Mouse (Mus musculus): ENCODE results near the gene 2810004N23Rik. TPM values are rescaled to one million over a fixed set of nuclear protein-coding genes. Genes with fewer than 3 reads are reported as not detected.

The 2810004N23Rik gene
- polyA plus RNA-seq, 1 experiment, result 15.7 TPM

DNA sequence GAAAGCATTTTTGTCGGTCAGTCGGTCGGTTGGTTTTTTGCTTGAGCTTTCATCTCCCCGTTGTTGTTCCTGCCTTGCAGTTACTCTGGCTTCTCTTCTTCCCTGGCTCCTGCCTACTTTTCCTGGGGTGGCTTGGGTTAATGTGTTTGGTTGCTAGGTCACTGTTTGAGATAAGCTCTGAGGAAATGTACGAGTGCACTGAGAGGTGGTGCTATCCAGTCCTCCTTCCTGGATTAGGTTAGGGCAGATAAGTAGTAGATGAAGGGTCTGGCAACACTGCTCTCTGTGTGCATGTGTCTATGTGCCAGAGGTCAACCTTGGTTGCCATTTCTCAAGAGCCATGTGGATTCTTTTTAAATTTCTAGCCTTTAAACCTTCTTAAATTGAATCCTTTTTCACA, 9.8 kb upstream of the 2810004N23Rik start:
- H3K4me1 ChIP-seq (ENCODE audit: control insufficient read depth, insufficient read depth, low read length), result no peaks in the 10 kb centered on the region; the same call in 1 of the 2 replicates
- WGBS, result 94% methylated on average over 5 of the region's 5 CpGs
- no peak overlapping the region for H3K4me3 ChIP-seq (replicated peaks; ENCODE audit: insufficient read depth, low read depth, low read length)
- H3K27ac ChIP-seq (ENCODE audit: insufficient read depth, low read length), result no peak overlapping the region
- no peak for DNase-seq
- TF ChIP-seq POLR2A (IDR thresholded peaks at IDR 0.05; ENCODE audit: borderline replicate concordance, insufficient read depth, low read length), result no peak
- TF ChIP-seq CTCF (IDR thresholded peaks at IDR 0.05; ENCODE audit: borderline replicate concordance, insufficient read depth, low read depth, low read length), result no peak
- H3K27me3 ChIP-seq (ENCODE audit: control insufficient read depth, insufficient read depth, low read length), result no peaks in the 10 kb centered on the region

DNA sequence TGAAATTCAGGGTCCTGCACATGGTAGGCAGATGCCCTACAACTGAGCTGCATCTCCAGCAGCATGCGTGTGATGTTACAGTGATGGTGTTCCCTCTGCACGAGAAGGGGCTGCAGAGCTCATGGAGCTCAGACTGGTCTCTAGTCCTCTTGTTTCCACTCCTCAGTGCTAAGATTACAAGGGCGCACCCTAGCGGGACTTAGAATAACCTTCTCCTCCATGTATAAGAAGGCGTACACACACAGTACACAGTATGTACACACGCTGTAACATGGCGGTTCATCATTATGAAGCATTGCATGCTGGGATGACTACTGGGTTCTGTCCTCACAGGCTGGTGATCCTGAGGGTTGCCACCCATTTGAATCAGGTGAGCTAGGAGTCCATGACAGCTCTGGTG, 9.2 kb upstream of the 2810004N23Rik start:
- 93% methylated on average over 7 of the region's 7 CpGs for WGBS
- TF ChIP-seq CTCF (IDR thresholded peaks at IDR 0.05; ENCODE audit: borderline replicate concordance, insufficient read depth, low read depth, low read length) (no peak), POLR2A (IDR thresholded peaks at IDR 0.05; ENCODE audit: borderline replicate concordance, insufficient read depth, low read length) (no peak)
- H3K4me1 ChIP-seq (ENCODE audit: control insufficient read depth, insufficient read depth, low read length), result no peaks in the 10 kb centered on the region; the same call in 1 of the 2 replicates
- no peak overlapping the region for H3K4me3 ChIP-seq (replicated peaks; ENCODE audit: insufficient read depth, low read depth, low read length)
- no peak overlapping the region for H3K27ac ChIP-seq (ENCODE audit: insufficient read depth, low read length)
- no peak for DNase-seq
- H3K27me3 ChIP-seq (ENCODE audit: control insufficient read depth, insufficient read depth, low read length), result no peaks in the 10 kb centered on the region

DNA sequence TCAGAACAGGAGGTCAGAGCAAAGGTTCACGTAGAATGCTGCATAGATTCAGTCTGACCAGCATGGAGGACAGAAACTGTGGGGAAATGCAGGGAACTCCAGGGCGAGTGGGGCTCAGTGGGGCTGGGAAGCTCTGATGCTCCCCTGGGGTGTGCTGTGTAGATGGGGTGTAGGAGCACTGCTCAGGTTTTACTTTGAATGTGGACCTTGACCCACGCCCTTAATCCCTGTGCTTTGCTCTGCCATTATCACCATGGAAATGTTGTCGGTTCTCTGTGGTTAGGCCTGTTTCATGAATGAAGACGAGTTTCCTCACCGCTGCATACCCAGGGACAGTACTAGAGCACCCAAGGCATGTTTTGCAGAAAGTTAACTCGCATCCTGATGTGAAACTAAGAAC, 8.6 kb upstream of the 2810004N23Rik start:
- no peak overlapping the region for H3K27ac ChIP-seq (ENCODE audit: insufficient read depth, low read length)
- WGBS, result 91% methylated on average over 7 of the region's 7 CpGs
- DNase-seq, result no peak
- H3K4me1 ChIP-seq (ENCODE audit: control insufficient read depth, insufficient read depth, low read length), result peaks cover under 1% of the 10 kb centered on the region
- TF ChIP-seq CTCF (IDR thresholded peaks at IDR 0.05; ENCODE audit: borderline replicate concordance, insufficient read depth, low read depth, low read length) (no peak), POLR2A (IDR thresholded peaks at IDR 0.05; ENCODE audit: borderline replicate concordance, insufficient read depth, low read length) (no peak)
- no peaks in the 10 kb centered on the region for H3K27me3 ChIP-seq (ENCODE audit: control insufficient read depth, insufficient read depth, low read length)
- H3K4me3 ChIP-seq (replicated peaks; ENCODE audit: insufficient read depth, low read depth, low read length), result no peak overlapping the region

DNA sequence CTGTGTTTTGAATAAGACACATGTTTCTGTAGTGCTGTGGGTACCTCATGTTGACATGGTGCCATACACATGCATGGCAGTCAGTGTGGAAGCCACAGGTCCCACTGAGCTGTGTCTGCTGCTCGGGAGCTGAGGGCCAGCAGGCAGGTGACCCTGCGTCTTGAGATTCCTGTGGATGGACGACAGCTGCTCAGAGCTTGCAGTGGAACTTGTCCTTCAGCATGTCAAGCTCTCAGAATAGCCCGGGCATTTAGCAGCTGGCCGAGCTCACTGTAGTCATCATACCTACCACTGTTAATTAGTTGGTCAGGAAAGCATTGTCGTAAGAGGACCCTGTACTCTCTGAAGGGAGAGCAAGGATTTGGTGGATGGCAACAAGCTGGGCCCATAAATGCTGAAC, 6.8 kb upstream of the 2810004N23Rik start:
- peaks cover 5% of the 10 kb centered on the region for H3K4me1 ChIP-seq (ENCODE audit: control insufficient read depth, insufficient read depth, low read length)
- no peak overlapping the region for H3K4me3 ChIP-seq (replicated peaks; ENCODE audit: insufficient read depth, low read depth, low read length)
- DNase-seq, result no peak
- H3K27me3 ChIP-seq (ENCODE audit: control insufficient read depth, insufficient read depth, low read length), result no peaks in the 10 kb centered on the region
- TF ChIP-seq POLR2A (IDR thresholded peaks at IDR 0.05; ENCODE audit: borderline replicate concordance, insufficient read depth, low read length) (no peak), CTCF (IDR thresholded peaks at IDR 0.05; ENCODE audit: borderline replicate concordance, insufficient read depth, low read depth, low read length) (no peak)
- H3K27ac ChIP-seq (ENCODE audit: insufficient read depth, low read length), result no peak overlapping the region
- 57% methylated on average over 6 of the region's 6 CpGs for WGBS

DNA sequence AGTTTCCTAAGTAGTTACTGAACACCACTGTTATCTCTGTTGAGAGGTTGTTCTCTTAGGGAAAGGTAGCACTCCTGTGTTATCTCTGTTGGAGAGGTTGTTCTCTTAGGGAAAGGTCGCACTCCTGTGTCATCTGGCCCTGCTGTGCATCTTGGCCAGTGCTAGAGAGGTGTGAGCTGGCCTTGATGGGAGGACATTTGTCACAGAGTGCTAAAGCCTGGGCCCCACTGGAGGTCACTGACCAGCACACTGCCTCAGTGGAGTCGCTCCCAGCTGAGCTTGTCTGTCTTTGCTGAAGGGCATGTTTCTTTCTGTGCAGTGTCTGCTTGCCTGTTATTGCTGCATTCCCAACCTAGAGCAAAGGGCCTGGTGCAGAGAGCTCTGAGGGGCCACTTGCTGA, 4.2 kb upstream of the 2810004N23Rik start:
- Histone ChIP-seq H3K4me1 (ENCODE audit: control insufficient read depth, insufficient read depth, low read length) (peaks cover 5% of the 10 kb centered on the region; the same call in 1 of the 2 replicates), H3K27ac (ENCODE audit: insufficient read depth, low read length) (no peak overlapping the region), H3K4me3 (replicated peaks; ENCODE audit: insufficient read depth, low read depth, low read length) (no peak overlapping the region), H3K27me3 (ENCODE audit: control insufficient read depth, insufficient read depth, low read length) (no peaks in the 10 kb centered on the region)
- DNase-seq, result no peak
- WGBS, result 61% methylated on average over 2 of the region's 2 CpGs
- TF ChIP-seq CTCF (IDR thresholded peaks at IDR 0.05; ENCODE audit: borderline replicate concordance, insufficient read depth, low read depth, low read length), result no peak
- TF ChIP-seq POLR2A (IDR thresholded peaks at IDR 0.05; ENCODE audit: borderline replicate concordance, insufficient read depth, low read length), result no peak

DNA sequence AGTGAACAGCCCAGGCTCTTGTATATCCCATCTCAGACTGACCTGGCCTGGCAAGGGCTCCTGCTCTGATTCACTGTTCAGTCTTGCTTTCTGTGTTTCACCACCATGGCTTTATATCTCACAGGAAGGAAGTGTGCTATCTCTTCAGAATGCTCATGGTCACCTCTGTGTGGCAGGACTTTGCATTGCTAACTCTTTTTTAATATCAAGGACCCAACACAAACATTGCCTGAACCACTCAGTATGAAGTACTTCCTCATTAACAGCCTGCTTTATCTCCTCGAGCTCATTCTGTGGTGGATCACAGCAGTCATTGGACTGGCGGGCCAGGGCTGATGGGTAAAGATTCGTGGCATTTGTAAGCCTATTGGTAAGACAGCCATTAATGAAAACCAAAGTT, 3.7 kb upstream of the 2810004N23Rik start:
- H3K4me3 ChIP-seq (replicated peaks; ENCODE audit: insufficient read depth, low read depth, low read length), result no peak overlapping the region
- H3K27ac ChIP-seq (ENCODE audit: insufficient read depth, low read length), result no peak overlapping the region
- no peaks in the 10 kb centered on the region for H3K27me3 ChIP-seq (ENCODE audit: control insufficient read depth, insufficient read depth, low read length)
- peaks cover 5% of the 10 kb centered on the region; the same call in 1 of the 2 replicates for H3K4me1 ChIP-seq (ENCODE audit: control insufficient read depth, insufficient read depth, low read length)
- 79% methylated on average over 3 of the region's 3 CpGs for WGBS
- TF ChIP-seq CTCF (IDR thresholded peaks at IDR 0.05; ENCODE audit: borderline replicate concordance, insufficient read depth, low read depth, low read length) (no peak), POLR2A (IDR thresholded peaks at IDR 0.05; ENCODE audit: borderline replicate concordance, insufficient read depth, low read length) (no peak)
- no peak for DNase-seq

DNA sequence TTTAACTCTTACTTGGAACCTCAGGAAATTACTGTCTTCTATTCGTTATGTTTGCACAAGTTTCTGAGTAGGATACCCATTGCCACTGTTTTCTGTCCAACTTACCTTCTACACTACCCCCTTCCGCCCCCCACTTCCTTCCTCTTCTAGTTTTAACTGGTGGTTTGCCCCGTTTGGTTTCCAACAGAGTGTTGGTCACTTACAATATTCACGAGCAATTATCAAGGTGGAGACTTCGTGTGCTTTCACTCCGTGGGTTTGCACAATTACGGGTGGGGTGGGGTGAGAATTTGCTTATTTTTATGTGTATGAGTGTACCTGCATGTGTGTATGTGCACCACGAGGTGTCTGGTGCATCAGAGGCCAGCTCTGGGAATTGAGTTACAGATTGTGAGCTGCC, 809 bp upstream of the 2810004N23Rik start:
- WGBS, result 13% methylated on average over 8 of the region's 8 CpGs
- peak overlapping the region; percentile 92 for H3K4me3 ChIP-seq (replicated peaks; ENCODE audit: insufficient read depth, low read depth, low read length)
- H3K27me3 ChIP-seq (ENCODE audit: control insufficient read depth, insufficient read depth, low read length), result no peaks in the 10 kb centered on the region
- peaks cover 5% of the 10 kb centered on the region for H3K4me1 ChIP-seq (ENCODE audit: control insufficient read depth, insufficient read depth, low read length)
- no peak overlapping the region for H3K27ac ChIP-seq (ENCODE audit: insufficient read depth, low read length)
- TF ChIP-seq POLR2A (IDR thresholded peaks at IDR 0.05; ENCODE audit: borderline replicate concordance, insufficient read depth, low read length), result no peak
- no peak for TF ChIP-seq CTCF (IDR thresholded peaks at IDR 0.05; ENCODE audit: borderline replicate concordance, insufficient read depth, low read depth, low read length)
- DNase-seq, result no peak

DNA sequence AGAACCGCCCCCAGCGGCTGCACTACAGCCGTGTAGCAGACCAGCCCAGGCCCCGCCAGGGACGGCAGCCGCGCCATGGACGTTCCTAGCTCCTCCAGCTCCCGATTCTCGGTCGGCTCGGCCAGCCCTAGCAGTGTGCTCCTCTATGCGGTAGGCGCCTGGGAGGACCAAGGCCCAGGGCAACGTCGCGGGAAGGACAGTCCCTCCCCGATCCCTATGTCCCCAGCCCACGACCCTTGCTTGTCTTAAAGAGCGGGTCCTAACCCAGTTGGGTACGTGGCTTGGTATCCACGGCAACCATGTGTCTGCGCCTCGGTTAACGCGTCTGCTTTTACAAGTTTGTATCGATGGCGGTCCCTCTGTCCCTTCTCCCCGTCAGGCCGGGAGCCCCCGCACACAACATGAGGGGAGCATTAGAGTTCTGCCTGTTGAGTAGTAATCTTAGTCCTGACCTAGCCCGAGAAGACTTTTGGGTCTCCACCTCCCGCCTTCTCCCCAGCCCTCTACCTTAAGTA, 300 bp upstream of the 2810004N23Rik start:
- peak overlapping the region; percentile 92 for H3K4me3 ChIP-seq (replicated peaks; ENCODE audit: insufficient read depth, low read depth, low read length)
- H3K27me3 ChIP-seq (ENCODE audit: control insufficient read depth, insufficient read depth, low read length), result no peaks in the 10 kb centered on the region
- no peak for TF ChIP-seq POLR2A (IDR thresholded peaks at IDR 0.05; ENCODE audit: borderline replicate concordance, insufficient read depth, low read length)
- no peak for TF ChIP-seq CTCF (IDR thresholded peaks at IDR 0.05; ENCODE audit: borderline replicate concordance, insufficient read depth, low read depth, low read length)
- H3K4me1 ChIP-seq (ENCODE audit: control insufficient read depth, insufficient read depth, low read length), result peaks cover 5% of the 10 kb centered on the region
- DNase-seq, result no peak
- 0% methylated on average over 33 of the region's 33 CpGs for WGBS
- peak overlapping the region; percentile 75 for H3K27ac ChIP-seq (ENCODE audit: insufficient read depth, low read length)

All from cerebellum, adult 2 months (tissue).